Mouse (Mus musculus) small intestine, adult 2 months (tissue): ENCODE results near the gene Ric8a.

Experiments used
- CTCF ChIP-seq: fragments of 200-500 bp; IDR thresholded peaks from 2 replicates; pipeline ENCODE4 v1.5.1; 2012; ENCODE audit warnings: low read depth, mild to moderate bottlenecking, control low read depth, inconsistent platforms, low read length, moderate library complexity, mixed read lengths; ENCODE audit not compliant: insufficient replicate concordance, insufficient read length; ENCODE audit errors: extremely low read depth
- POLR2A ChIP-seq: fragments of 200-500 bp; IDR thresholded peaks from 2 replicates; pipeline ENCODE4 v1.6.1; 2012; ENCODE audit warnings: low read depth, mild to moderate bottlenecking, control low read depth, inconsistent platforms, low read length, moderate library complexity

GRCm38 (mm10) chr7:140864761-140865160 is 8.0 kb downstream of the Ric8a start:
- no peak for TF ChIP-seq CTCF
- TF ChIP-seq POLR2A = no peak
